ENCODE assay signal across 9 mouse cellular contexts in the genomic region with DNA sequence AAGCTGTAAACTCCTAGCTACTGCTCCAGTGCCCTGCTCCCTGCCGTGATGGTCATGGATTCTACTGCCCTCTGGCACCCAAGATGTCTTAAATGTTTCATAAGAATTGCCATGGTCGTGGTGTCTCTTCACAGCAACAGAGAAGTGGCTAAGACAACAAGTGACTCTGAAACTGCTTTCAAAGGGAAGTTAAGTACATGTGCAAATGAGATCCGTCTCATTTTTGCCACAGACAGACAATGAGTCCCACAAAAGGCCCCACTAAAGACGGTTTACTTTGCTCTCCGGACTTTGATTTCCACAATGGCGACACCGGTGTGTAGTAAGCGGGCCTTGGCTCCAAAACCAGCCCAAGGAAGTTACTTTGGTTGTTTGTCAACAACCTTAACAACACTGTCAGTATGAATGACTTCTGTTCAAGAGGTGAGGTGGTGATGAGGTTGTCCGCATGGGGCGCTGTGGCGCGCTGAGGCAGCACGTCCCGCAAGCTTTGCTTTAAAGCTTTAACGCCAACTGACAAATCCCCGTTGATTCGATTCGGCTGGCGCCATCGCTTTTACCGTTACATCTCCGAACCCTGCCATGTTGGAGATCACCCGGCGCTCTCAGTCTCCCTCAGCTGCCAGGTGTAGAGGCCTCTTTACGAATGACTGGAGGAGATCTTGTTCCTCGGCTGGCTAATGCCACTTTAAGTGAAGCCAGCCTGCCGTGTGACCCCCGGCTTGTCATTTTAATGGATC.
A peak's percentile ranks its signal among the peaks of the same experiment; 100 is the strongest.
DNase-seq lines count a peak whose midpoint lies in the region; ATAC-seq lines count a peak whose summit lies in the region.
"Had no signal": no experiment of that assay in that cellular context is flagged by ENCODE, and none has a peak within 500 bp of the region (broad histone marks: within the 10 kb centered on the region; RNA-seq: fewer than 3 reads in every experiment).

No protein-coding gene starts in this region.

- H3K4me2 ChIP-seq in intestine, embryonic 15.5 days (replicated peaks) = peak overlapping the region; percentile 78

- peak overlapping the region; percentile 31 for H3K4me3 ChIP-seq in intestine, embryonic 15.5 days (replicated peaks)

- H3K9me3 ChIP-seq in intestine, embryonic 15.5 days = no peaks in the 10 kb centered on the region

- ATAC-seq in intestine, embryonic 15.5 days = peak; percentile 34; the same call in 1 of the 2 replicates
- peak; percentile 98 for ATAC-seq in megakaryocyte progenitor cell, adult 5-6 weeks (replicated peaks; ENCODE audit: poor library complexity)
- no peak for ATAC-seq in inflammation-experienced regulatory T-cells, adult 6 months

- H3K36me3 ChIP-seq in intestine, embryonic 15.5 days = no peaks in the 10 kb centered on the region

- intact Hi-C loops in gastrocnemius, postnatal 14 days (cut with DNase I; ENCODE audit: low total_unique reads) = no loop called here
- intact Hi-C loops in left cerebral cortex, postnatal 14 days (cut with DNase I) = no loop called here

- peak overlapping the region; percentile 49 for H3K9ac ChIP-seq in intestine, embryonic 15.5 days

- no peak overlapping the region for H3K27ac ChIP-seq in intestine, embryonic 15.5 days
- H3K27ac ChIP-seq: macrophage had no signal

- peak; percentile 75 for DNase-seq in adrenal gland, adult 2 months
- peak; percentile 88 for DNase-seq in embryo, embryonic 10.5 days (ENCODE audit: low spot score)
- DNase-seq in gastrocnemius, postnatal 14 days = peak; percentile 47
- peak; percentile 69 to 77 for DNase-seq in left cerebral cortex, postnatal 14 days (ENCODE audit: low spot score in 2 of 2)
- peak; percentile 32 to 56 for DNase-seq in right cerebral cortex, postnatal 36 days (ENCODE audit: low spot score in 2 of 2)

- WGBS in intestine, embryonic 15.5 days = 4% methylated on average over 28 of the region's 28 CpGs

- H3K4me1 ChIP-seq in intestine, embryonic 15.5 days (replicated peaks) = no peaks in the 10 kb centered on the region

- H3K27me3 ChIP-seq in intestine, embryonic 15.5 days (replicated peaks) = no peaks in the 10 kb centered on the region
